Comparison of ENCODE assay signal across 8 mouse cellular contexts in genomic region chr7:71704661-71705240, GRCm38 (mm10).
A peak's percentile ranks its signal among the peaks of the same experiment; 100 is the strongest.
DNase-seq lines count a peak whose midpoint lies in the region; ATAC-seq lines count a peak whose summit lies in the region.

No protein-coding gene starts in this region.

- H3K4me2 ChIP-seq in forebrain, embryonic 13.5 days: peak overlapping the region; percentile 82
- H3K4me2 ChIP-seq in intestine, embryonic 15.5 days (replicated peaks): peak overlapping the region; percentile 96
- peak overlapping the region; percentile 83 for H3K4me2 ChIP-seq in midbrain, embryonic 11.5 days

- DNase-seq in adrenal gland, adult 2 months: peak; percentile 6
- no peak for DNase-seq in adrenal gland, postnatal 4 days (ENCODE audit: low spot score in 2 of 2)
- DNase-seq in midbrain, embryonic 11.5 days (ENCODE audit: low spot score, missing footprints): peak; percentile 84
- DNase-seq in ovary, postnatal 14 days (ENCODE audit: low spot score): no peak
- DNase-seq in frontal cortex, postnatal 14 days (ENCODE audit: low spot score in 2 of 2): no peak

- H3K27me3 ChIP-seq in forebrain, embryonic 13.5 days: 0 out of 2 replicates have a peak, but pooled peaks cover 5% of the 10 kb centered on the region
- no peaks in the 10 kb centered on the region; the same call in 1 of the 2 replicates for H3K27me3 ChIP-seq in intestine, embryonic 15.5 days (replicated peaks)
- no peaks in the 10 kb centered on the region; the same call in 1 of the 2 replicates for H3K27me3 ChIP-seq in midbrain, embryonic 11.5 days (ENCODE audit: control insufficient read depth, insufficient read depth, low read length)

- ATAC-seq in forebrain, embryonic 13.5 days: no peak; the same call in 1 of the 2 replicates
- no peak for ATAC-seq in intestine, embryonic 15.5 days
- no peak for ATAC-seq in midbrain, embryonic 11.5 days (ENCODE audit: low FRiP score)
- no peak for ATAC-seq in inflammation-experienced regulatory T-cells, adult 6 months

- H3K4me3 ChIP-seq in forebrain, embryonic 13.5 days: peak overlapping the region; percentile 60
- H3K4me3 ChIP-seq in intestine, embryonic 15.5 days (replicated peaks): no peak overlapping the region
- peak overlapping the region; percentile 53 for H3K4me3 ChIP-seq in midbrain, embryonic 11.5 days (ENCODE audit: low read depth, low read length)

- H3K27ac ChIP-seq in forebrain, embryonic 13.5 days: no peak overlapping the region
- 0 out of 2 replicates have a peak overlapping the region, but pooled peaks have one; percentile 9 for H3K27ac ChIP-seq in intestine, embryonic 15.5 days
- H3K27ac ChIP-seq in midbrain, embryonic 11.5 days (ENCODE audit: low read depth, low read length): no peak overlapping the region

- 58% methylated on average over 4 of the region's 4 CpGs for WGBS in forebrain, embryonic 13.5 days
- WGBS in intestine, embryonic 15.5 days: 59% methylated on average over 4 of the region's 4 CpGs
- 60% methylated on average over 4 of the region's 4 CpGs for WGBS in midbrain, embryonic 11.5 days

- 0 out of 2 replicates have a peak, but pooled peaks cover 3% of the 10 kb centered on the region for H3K4me1 ChIP-seq in forebrain, embryonic 13.5 days
- H3K4me1 ChIP-seq in intestine, embryonic 15.5 days (replicated peaks): peaks cover 6% of the 10 kb centered on the region; the same call in 1 of the 2 replicates
- H3K4me1 ChIP-seq in midbrain, embryonic 11.5 days (ENCODE audit: control insufficient read depth, insufficient read depth, low read length): no peaks in the 10 kb centered on the region

- H3K9ac ChIP-seq in forebrain, embryonic 13.5 days: no peak overlapping the region
- no peak overlapping the region for H3K9ac ChIP-seq in intestine, embryonic 15.5 days
- peak overlapping the region; percentile 93 for H3K9ac ChIP-seq in midbrain, embryonic 11.5 days (ENCODE audit: low read length)

- no peaks in the 10 kb centered on the region for H3K9me3 ChIP-seq in forebrain, embryonic 13.5 days (replicated peaks)
- H3K9me3 ChIP-seq in intestine, embryonic 15.5 days: no peaks in the 10 kb centered on the region
- H3K9me3 ChIP-seq in midbrain, embryonic 11.5 days (ENCODE audit: control insufficient read depth, low read length): no peaks in the 10 kb centered on the region

- H3K36me3 ChIP-seq in forebrain, embryonic 13.5 days (ENCODE audit: poor library complexity, severe bottlenecking): no peaks in the 10 kb centered on the region
- H3K36me3 ChIP-seq in intestine, embryonic 15.5 days: no peaks in the 10 kb centered on the region
- no peaks in the 10 kb centered on the region for H3K36me3 ChIP-seq in midbrain, embryonic 11.5 days (ENCODE audit: control insufficient read depth, insufficient read depth, low read length)

Comparison
In these comparisons a context has a peak if more than half of its experiments do, and no peak if none do; other contexts are left out.
1. DNase-seq: peak in adrenal gland, adult 2 months (single experiment) and midbrain, embryonic 11.5 days (single experiment); none in adrenal gland, postnatal 4 days (0 of 2), ovary, postnatal 14 days (single experiment) and frontal cortex, postnatal 14 days (0 of 2).
2. Peak in every context shown above with its lines, with median percentiles within 50 percentile points of each other: H3K4me2 ChIP-seq.